Mouse (Mus musculus) hindbrain, postnatal 0 days (tissue): ENCODE results near the gene Catsperd. TPM values are rescaled to one million over a fixed set of nuclear protein-coding genes. Genes with fewer than 3 reads are reported as not detected.

Source experiments
- ATAC-seq: fragments of 200-750 bp; cut with Nextera tagmentation; 2 replicates; pipeline ENCODE4 v1.8.0; 2017; ENCODE audit warnings: mild to moderate bottlenecking, moderate TSS enrichment, moderate library complexity
- DNase-seq: peaks from one replicate; pipeline ENCODE4 v3.0.0-alpha.2; 2015; ENCODE audit warnings: low spot score
- H3K27ac ChIP-seq: fragments of 300-500 bp; sonication (generic); 2 replicates; pipeline ENCODE4 v1.5.1; 2014; ENCODE audit warnings: mild to moderate bottlenecking
- H3K27me3 ChIP-seq: fragments of 300-500 bp; sonication (generic); 2 replicates; pipeline ENCODE4 v1.6.1; 2014; ENCODE audit warnings: low read length, mixed read lengths; ENCODE audit not compliant: insufficient read depth
- H3K36me3 ChIP-seq: fragments of 300-500 bp; sonication (generic); 2 replicates; pipeline ENCODE4 v1.6.1; 2014; ENCODE audit warnings: low read length, mixed read lengths; ENCODE audit not compliant: insufficient read depth
- H3K4me1 ChIP-seq: fragments of 300-500 bp; sonication (generic); 2 replicates; pipeline ENCODE4 v1.6.1; 2014; ENCODE audit warnings: antibody characterized with exemption, low read length, mixed read lengths; ENCODE audit not compliant: insufficient read depth
- H3K4me2 ChIP-seq: fragments of 300-500 bp; sonication (generic); 2 replicates; pipeline ENCODE4 v1.6.1; 2014; ENCODE audit warnings: low read depth, mild to moderate bottlenecking, low read length, moderate library complexity, mixed read lengths
- H3K4me3 ChIP-seq: fragments of 300-500 bp; sonication (generic); 2 replicates; pipeline ENCODE4 v1.5.1; 2014; ENCODE audit warnings: low read length
- H3K9ac ChIP-seq: fragments of 300-500 bp; sonication (generic); replicated peaks from 2 replicates; pipeline ENCODE4 v1.6.1; 2014; ENCODE audit warnings: mild to moderate bottlenecking, low read length, moderate library complexity, mixed read lengths
- H3K9me3 ChIP-seq: fragments of 300-500 bp; sonication (generic); 2 replicates; pipeline ENCODE4 v1.6.1; 2016; ENCODE audit warnings: low read length, mixed read lengths
- CTCF ChIP-seq: IDR thresholded peaks from 2 replicates; pipeline ENCODE4 v1.5.1; 2016; ENCODE audit warnings: antibody characterized with exemption, control low read depth, low read depth
- WGBS: fragments of 180-500 bp; shearing (Covaris S2); extraction: QIAGEN DNeasy Blood & Tissue Kit; methylation state at CpG from one replicate; pipeline ENCODE4 v1.1.7; 2014; 5-methylcytosine and 5-hydroxymethylcytosine counted together
- polyA plus RNA-seq: library from polyadenylated mRNA; unstranded; fragments of >200 nt; fragmentation: Nextera tagmentation; extraction: Ambion mirVana; gene quantifications from 2 replicates; pipeline ENCODE4 v1.2.1, GENCODE M21; 2015
- total RNA-seq: library from RNA; depleted of rRNA; stranded (reverse); fragments of >200 nt; gene quantifications from 2 replicates; pipeline ENCODE4 v1.2.3, GENCODE M21; 2014

The Catsperd gene
- total and polyA plus RNA-seq, 2 experiments from 2014 or later = 1.2 to 2.4 TPM

GRCm38 (mm10) chr17:56673647-56674416, 45.9 kb downstream of the Catsperd start:
- no peak for ATAC-seq

DNA sequence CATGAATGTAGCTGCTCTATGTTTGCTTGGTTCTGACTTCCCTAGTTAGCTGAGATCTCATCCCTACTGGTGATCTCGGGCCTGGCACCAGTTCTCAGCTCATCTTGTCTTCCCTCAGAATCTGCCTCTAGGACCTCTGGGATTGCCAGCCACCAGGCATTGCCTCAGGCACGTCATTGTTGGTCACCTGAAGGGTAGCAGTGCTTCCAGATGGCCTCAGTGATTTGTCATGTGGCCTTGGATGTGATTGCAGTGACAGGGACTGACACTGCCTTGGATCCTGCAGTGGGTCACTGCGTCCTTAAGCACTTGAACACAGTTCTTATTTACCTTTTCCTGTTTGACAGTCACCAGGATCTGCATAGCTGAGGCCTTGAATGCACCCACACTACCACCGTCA, 53.8 kb downstream of the Catsperd start:
- DNase-seq (no peak), ATAC-seq (no peak)
- Histone ChIP-seq H3K9ac (no peak overlapping the region), H3K27ac (no peak overlapping the region), H3K9me3 (no peaks in the 10 kb centered on the region), H3K27me3 (no peaks in the 10 kb centered on the region), H3K4me2 (no peak overlapping the region), H3K4me1 (no peaks in the 10 kb centered on the region), H3K36me3 (peaks cover 15% of the 10 kb centered on the region), H3K4me3 (no peak overlapping the region)
- no peak for TF ChIP-seq CTCF
- 77% methylated on average over 4 of the region's 4 CpGs for WGBS

More at GRCm38 (mm10) chr17:56673647-56674416, 45.9 kb downstream of the Catsperd start:
- Histone ChIP-seq H3K27me3 (no peaks in the 10 kb centered on the region), H3K36me3 (peaks cover 6% of the 10 kb centered on the region; the same call in 1 of the 2 replicates), H3K27ac (peak overlapping the region; percentile 87), H3K4me3 (peak overlapping the region; percentile 83), H3K9me3 (no peaks in the 10 kb centered on the region), H3K4me2 (peak overlapping the region; percentile 83), H3K9ac (peak overlapping the region; percentile 95), H3K4me1 (no peaks in the 10 kb centered on the region; the same call in none of the 2 replicates)
- TF ChIP-seq CTCF = no peak
- WGBS = 4% methylated on average over 27 of the region's 37 CpGs
- DNase-seq = peak; percentile 12

- no peak overlapping the region for H3K4me3 ChIP-seq
- H3K4me2 ChIP-seq = no peak overlapping the region
- no peaks in the 10 kb centered on the region for H3K9me3 ChIP-seq
- TF ChIP-seq CTCF = no peak
- DNase-seq (no peak), ATAC-seq (no peak)
- H3K27me3 ChIP-seq = no peaks in the 10 kb centered on the region
- H3K4me1 ChIP-seq = no peaks in the 10 kb centered on the region
- peaks cover 15% of the 10 kb centered on the region for H3K36me3 ChIP-seq
- no peak overlapping the region for H3K9ac ChIP-seq
- 65% methylated on average over 3 of the region's 3 CpGs for WGBS
- H3K27ac ChIP-seq = no peak overlapping the region
Measured at GRCm38 (mm10) chr17:56682880-56683279, 54.9 kb downstream of the Catsperd start.

GRCm38 (mm10) chr17:56683546-56684140, 55.7 kb downstream of the Catsperd start:
- Histone ChIP-seq H3K9ac (no peak overlapping the region), H3K4me1 (no peaks in the 10 kb centered on the region), H3K9me3 (no peaks in the 10 kb centered on the region), H3K27me3 (no peaks in the 10 kb centered on the region), H3K27ac (no peak overlapping the region), H3K36me3 (peaks cover 18% of the 10 kb centered on the region), H3K4me3 (no peak overlapping the region), H3K4me2 (no peak overlapping the region)
- 87% methylated on average over 5 of the region's 5 CpGs for whole genome bisulfite sequencing
- TF ChIP-seq CTCF = no peak
- no peak for DNase-seq
- no peak for ATAC-seq

- H3K9me3 ChIP-seq = no peaks in the 10 kb centered on the region
- no peak overlapping the region for H3K27ac ChIP-seq
- DNase-seq (peak; percentile 9), ATAC-seq (no peak)
- no peak overlapping the region for H3K4me2 ChIP-seq
- no peaks in the 10 kb centered on the region for H3K4me1 ChIP-seq
- 56% methylated on average over 2 of the region's 2 CpGs for WGBS
- no peak overlapping the region for H3K9ac ChIP-seq
- no peaks in the 10 kb centered on the region for H3K27me3 ChIP-seq
- peaks cover 18% of the 10 kb centered on the region for H3K36me3 ChIP-seq
- H3K4me3 ChIP-seq = no peak overlapping the region
- no peak for TF ChIP-seq CTCF
Measured at GRCm38 (mm10) chr17:56684649-56685048, 56.7 kb downstream of the Catsperd start.

GRCm38 (mm10) chr17:56686801-56687200, 58.9 kb downstream of the Catsperd start:
- peaks cover 21% of the 10 kb centered on the region for H3K36me3 ChIP-seq
- H3K9me3 ChIP-seq = no peaks in the 10 kb centered on the region
- H3K4me2 ChIP-seq = no peak overlapping the region
- H3K9ac ChIP-seq = no peak overlapping the region
- H3K27me3 ChIP-seq = no peaks in the 10 kb centered on the region
- no peaks in the 10 kb centered on the region for H3K4me1 ChIP-seq
- no peak overlapping the region for H3K27ac ChIP-seq
- H3K4me3 ChIP-seq = no peak overlapping the region
- DNase-seq = no peak
- 75% methylated on average over 3 of the region's 4 CpGs for WGBS
- ATAC-seq = no peak
- no peak for TF ChIP-seq CTCF

DNA sequence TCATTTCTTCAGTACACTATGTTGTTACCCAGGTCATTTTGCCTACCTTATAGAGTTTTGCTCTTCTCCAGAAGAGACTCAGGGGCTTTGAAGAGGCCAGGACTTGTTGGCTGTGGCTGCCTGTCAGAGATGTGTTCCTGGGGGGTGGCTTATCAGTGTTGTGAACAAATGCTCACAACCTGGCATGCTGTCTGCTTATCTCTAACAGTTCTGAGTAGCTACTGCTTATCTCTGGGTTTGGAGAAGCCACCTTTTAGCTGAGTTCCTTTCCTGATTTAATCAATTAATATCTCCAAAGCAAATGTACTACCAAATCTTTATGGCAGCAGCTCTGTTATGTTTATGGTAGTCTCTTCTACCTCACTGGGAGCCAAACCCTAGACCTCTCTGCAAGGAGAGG, 60.1 kb downstream of the Catsperd start:
- H3K4me2 ChIP-seq = no peak overlapping the region
- H3K27me3 ChIP-seq = no peaks in the 10 kb centered on the region
- ATAC-seq (no peak), DNase-seq (no peak)
- H3K9me3 ChIP-seq = no peaks in the 10 kb centered on the region
- no peak for TF ChIP-seq CTCF
- no peak overlapping the region for H3K9ac ChIP-seq
- peaks cover 23% of the 10 kb centered on the region for H3K36me3 ChIP-seq
- H3K4me3 ChIP-seq = no peak overlapping the region
- no peak overlapping the region for H3K27ac ChIP-seq
- H3K4me1 ChIP-seq = no peaks in the 10 kb centered on the region
